Mouse (Mus musculus) left cerebral cortex, postnatal 4 days (tissue): ENCODE data around the gene Trnp1. TPM values are rescaled to one million over a fixed set of nuclear protein-coding genes. Genes with fewer than 3 reads are reported as not detected.
"Not testable (repeated sequence)": the region's sequence is repeated elsewhere in the genome, so short reads cannot be mapped to it uniquely, and the experiment has no call there.

Experiments
- DNase-seq: peaks from one replicate; pipeline ENCODE4 v3.0.0-alpha.2; 2022
- intact Hi-C: fragments of 180-260 bp; cut with DNase I; formaldehyde crosslinking; loops from one replicate; pipeline ENCODE4 v1.15.1; 2025
- total RNA-seq, 2 experiments: library from RNA; stranded (reverse); gene quantifications; 2 replicates each; pipeline ENCODE4 v1.2.3; 2021

Trnp1 gene
- 10 to 100 TPM; 49.4 to 54.1 TPM for total RNA-seq

- intact Hi-C loops: no loop called here
- peak; percentile 82 for DNase-seq
These were observed at the start of gene Trnp1 for GRCm38 (mm10) chr4:133498160-133498724. Trnp1 (minus strand) TSS chr4:133498550.

GRCm38 (mm10) chr4:133545272-133546231, 47.2 kb upstream of the Trnp1 start, which contains the start of gene Nudc:
Nudc (minus strand) TSS chr4:133545996.
- intact Hi-C loops: no loop called here
- DNase-seq: peak; percentile 96

GRCm38 (mm10) chr4:133536652-133537051, 38.3 kb upstream of the Trnp1 start:
- intact Hi-C loops: no loop called here
- DNase-seq: no peak

GRCm38 (mm10) chr4:133536081-133536480, 37.7 kb upstream of the Trnp1 start:
- no peak for DNase-seq
- intact Hi-C loops: no loop called here

GRCm38 (mm10) chr4:133532777-133533176, 34.4 kb upstream of the Trnp1 start:
- DNase-seq: no peak
- intact Hi-C loops: no loop called here

- intact Hi-C loops: no loop called here
These were observed 29.4 kb upstream of the Trnp1 start for GRCm38 (mm10) chr4:133527788-133528187.

GRCm38 (mm10) chr4:133521502-133521901, 23.2 kb upstream of the Trnp1 start:
- intact Hi-C loops: no loop called here
- no peak for DNase-seq

More at GRCm38 (mm10) chr4:133527788-133528187, 29.4 kb upstream of the Trnp1 start:
- no peak for DNase-seq

- no peak for DNase-seq
- intact Hi-C loops: no loop called here
These were observed 21.0 kb upstream of the Trnp1 start for GRCm38 (mm10) chr4:133519369-133519665.

- intact Hi-C loops: no loop called here
These were observed 20.4 kb upstream of the Trnp1 start, which contains the start of gene Kdf1 for GRCm38 (mm10) chr4:133518601-133519368. Kdf1 (plus strand) TSS chr4:133518963.

GRCm38 (mm10) chr4:133512972-133513371, 14.6 kb upstream of the Trnp1 start:
- intact Hi-C loops: no loop called here
- peak; percentile 80 for DNase-seq

More at GRCm38 (mm10) chr4:133518601-133519368, 20.4 kb upstream of the Trnp1 start, which contains the start of gene Kdf1:
- DNase-seq: no peak

- intact Hi-C loops, DNase-seq: not testable (repeated sequence)
These were observed 14.2 kb upstream of the Trnp1 start for GRCm38 (mm10) chr4:133512511-133512910.

GRCm38 (mm10) chr4:133511050-133511449, 12.7 kb upstream of the Trnp1 start:
- intact Hi-C loops: no loop called here
- DNase-seq: no peak

GRCm38 (mm10) chr4:133508990-133509389, 10.6 kb upstream of the Trnp1 start:
- intact Hi-C loops: no loop called here
- peak; percentile 91 for DNase-seq

- intact Hi-C loops: no loop called here
- DNase-seq: no peak
These were observed 8.2 kb upstream of the Trnp1 start for GRCm38 (mm10) chr4:133506573-133506972.

- no peak for DNase-seq
- intact Hi-C loops: no loop called here
These were observed 6.6 kb upstream of the Trnp1 start for GRCm38 (mm10) chr4:133504755-133505485.

GRCm38 (mm10) chr4:133504300-133504699, 6.0 kb upstream of the Trnp1 start:
- intact Hi-C loops: no loop called here
- no peak for DNase-seq

- no peak for DNase-seq
These were observed 3.2 kb upstream of the Trnp1 start for GRCm38 (mm10) chr4:133501514-133501913.

GRCm38 (mm10) chr4:133497461-133498159, 740 bp downstream of the Trnp1 start:
- no peak for DNase-seq

More at GRCm38 (mm10) chr4:133501514-133501913, 3.2 kb upstream of the Trnp1 start:
- intact Hi-C loops: no loop called here

GRCm38 (mm10) chr4:133496738-133497445, 1.5 kb downstream of the Trnp1 start:
- intact Hi-C loops: no loop called here
- no peak for DNase-seq

More at GRCm38 (mm10) chr4:133497461-133498159, 740 bp downstream of the Trnp1 start:
- intact Hi-C loops: no loop called here
